Mouse (Mus musculus) limb, embryonic 13.5 days (tissue): ENCODE results near the gene Magt1. TPM values are rescaled to one million over a fixed set of nuclear protein-coding genes. Genes with fewer than 3 reads are reported as not detected.

Experiments used
- polyA plus RNA-seq: library from polyadenylated mRNA; unstranded; fragments of >200 nt; fragmentation: Nextera tagmentation; extraction: Ambion mirVana; gene quantifications from 2 replicates; pipeline ENCODE4 v1.2.1, GENCODE M21; 2015

The Magt1 gene
- polyA plus RNA-seq, 1 experiment from 2014 or later: 73.4 TPM

Other genes starting within 250 kb of the Magt1 start
- gene Fgf16, start 247.6 kb downstream of the Magt1 start, polyA plus RNA-seq: 0.97 and 1.1 TPM in 2 replicates
- 250 TPM in 2 replicates for gene Atrx, start 82.5 kb downstream of the Magt1 start, polyA plus RNA-seq
- 357 and 372 TPM in 2 replicates for gene Cox7b, start 3.8 kb upstream of the Magt1 start, polyA plus RNA-seq
- 30.4 and 36.7 TPM in 2 replicates for gene Atp7a, start 15.4 kb upstream of the Magt1 start, polyA plus RNA-seq
- 0.52 and 0.57 TPM in 2 replicates for gene Tlr13, start 131.3 kb upstream of the Magt1 start, polyA plus RNA-seq
- 351 and 362 TPM in 2 replicates for gene Pgk1, start 175.2 kb upstream of the Magt1 start, polyA plus RNA-seq
- gene Taf9b, start 209.3 kb upstream of the Magt1 start, polyA plus RNA-seq: 8.4 and 9.3 TPM in 2 replicates
- not detected in 2 replicates for gene Fnd3c2, start 243.5 kb upstream of the Magt1 start, polyA plus RNA-seq